Mouse (Mus musculus) myocyte (in vitro differentiated cells): ENCODE results near the gene Rapgef2. TPM values are rescaled to one million over a fixed set of nuclear protein-coding genes. Genes with fewer than 3 reads are reported as not detected.

Experiments used
- H3K27me3 ChIP-seq: one replicate; pipeline ENCODE4 v1.6.1; 2011; ENCODE audit not compliant: control insufficient read depth, insufficient read depth, insufficient read length
- H3K36me3 ChIP-seq: one replicate; pipeline ENCODE4 v1.6.1; 2011; ENCODE audit not compliant: control insufficient read depth, insufficient read depth
- H3K4me2 ChIP-seq: one replicate; pipeline ENCODE4 v1.6.1; 2011; ENCODE audit warnings: low read depth, control low read depth
- H3K4me3 ChIP-seq: one replicate; pipeline ENCODE4 v1.5.1; 2011; ENCODE audit warnings: mild to moderate bottlenecking, control low read depth, moderate library complexity
- H3K79me2 ChIP-seq: one replicate; pipeline ENCODE4 v1.6.1; 2011; ENCODE audit not compliant: control insufficient read depth, insufficient read depth
- H3ac ChIP-seq: one replicate; pipeline ENCODE4 v1.6.1; 2011; ENCODE audit not compliant: control insufficient read depth, insufficient read length
- CEBPB ChIP-seq: IDR thresholded peaks from 2 replicates; pipeline ENCODE4 v1.6.1; 2011; ENCODE audit warnings: mild to moderate bottlenecking, moderate library complexity; ENCODE audit not compliant: poor library complexity, insufficient read depth, severe bottlenecking
- E2F4 ChIP-seq: IDR thresholded peaks from one replicate; pipeline ENCODE4 v1.6.1; 2011; ENCODE audit warnings: mild to moderate bottlenecking, control low read depth, moderate library complexity; ENCODE audit not compliant: insufficient read depth
- MAX ChIP-seq: IDR thresholded peaks from one replicate; pipeline ENCODE4 v1.6.1; 2011; ENCODE audit warnings: low read depth, mild to moderate bottlenecking, control low read depth
- MYOD1 ChIP-seq, 3 experiments: IDR thresholded peaks; one replicate each; pipeline ENCODE4 v1.6.1; 2011; ENCODE audit warnings: control low read depth in 2 of 3, low read depth in 2 of 3, mild to moderate bottlenecking in 2 of 3, moderate library complexity in 1 of 3; ENCODE audit not compliant: insufficient read length in 2 of 3, control insufficient read depth in 1 of 3
- MYOG ChIP-seq, 3 experiments: IDR thresholded peaks; one replicate each; pipeline ENCODE4 v1.6.1; 2011; ENCODE audit warnings: control low read depth in 2 of 3, low read depth in 2 of 3, mild to moderate bottlenecking in 2 of 3; ENCODE audit not compliant: insufficient read length in 2 of 3, control insufficient read depth in 1 of 3, insufficient read depth in 1 of 3
- POLR2A ChIP-seq: IDR thresholded peaks from one replicate; pipeline ENCODE4 v1.6.1; 2011; ENCODE audit warnings: low read depth, mild to moderate bottlenecking, control low read depth, moderate library complexity; ENCODE audit not compliant: insufficient read length
- POLR2AphosphoS2 ChIP-seq: IDR thresholded peaks from one replicate; pipeline ENCODE4 v1.6.1; 2011; ENCODE audit warnings: low read depth, control low read depth; ENCODE audit not compliant: insufficient read length
- REST ChIP-seq: IDR thresholded peaks from one replicate; pipeline ENCODE4 v1.6.1; 2011; ENCODE audit warnings: mild to moderate bottlenecking, control low read depth, moderate library complexity; ENCODE audit not compliant: insufficient read depth, insufficient read length
- SRF ChIP-seq: IDR thresholded peaks from one replicate; pipeline ENCODE4 v1.6.1; 2011; ENCODE audit warnings: low read depth; ENCODE audit not compliant: control insufficient read depth, insufficient read length
- TCF12 ChIP-seq: IDR thresholded peaks from one replicate; pipeline ENCODE4 v1.6.1; 2011; ENCODE audit warnings: mild to moderate bottlenecking, control low read depth; ENCODE audit not compliant: poor library complexity, insufficient read depth, severe bottlenecking
- TCF3 ChIP-seq: IDR thresholded peaks from one replicate; pipeline ENCODE4 v1.6.1; 2011; ENCODE audit warnings: low read depth, control low read depth; ENCODE audit not compliant: insufficient read length
- USF1 ChIP-seq: IDR thresholded peaks from one replicate; pipeline ENCODE4 v1.6.1; 2011; ENCODE audit warnings: low read depth, mild to moderate bottlenecking, control low read depth, moderate library complexity
- polyA plus RNA-seq: library from polyadenylated mRNA; unstranded; fragments of >200 nt; fragmentation: generic; extraction: Trizol; gene quantifications from one replicate; pipeline ENCODE4 v1.2.1, GENCODE M21; 2012; ENCODE audit warnings: missing spikeins

Rapgef2 gene
- polyA plus RNA-seq, 1 experiment = 5.8 TPM

GRCm38 (mm10) chr3:79261816-79262316, 24.5 kb downstream of the Rapgef2 start:
- H3K4me2 ChIP-seq = peak overlapping the region; percentile 30
- TF ChIP-seq MYOD1 (IDR thresholded peaks at IDR 0.05; ENCODE audit: control insufficient read depth in 1 of 3, insufficient read length in 2 of 3, low read depth in 2 of 3) = no peak
- TF ChIP-seq USF1 = no peak
- TF ChIP-seq MYOG (IDR thresholded peaks at IDR 0.05; ENCODE audit: control insufficient read depth in 1 of 3, insufficient read depth in 1 of 3, insufficient read length in 2 of 3, low read depth in 2 of 3) = no peak
- no peak for TF ChIP-seq REST
- TF ChIP-seq TCF3 = no peak
- TF ChIP-seq POLR2A = no peak
- TF ChIP-seq POLR2AphosphoS2 = no peak
- peaks cover 88% of the 10 kb centered on the region for H3K79me2 ChIP-seq
- H3K4me3 ChIP-seq = no peak overlapping the region
- H3K36me3 ChIP-seq = peaks cover 1% of the 10 kb centered on the region
- H3K27me3 ChIP-seq = no peaks in the 10 kb centered on the region
- no peak overlapping the region for H3ac ChIP-seq

- no peaks in the 10 kb centered on the region for H3K27me3 ChIP-seq
- H3ac ChIP-seq = no peak overlapping the region
- no peak overlapping the region for H3K4me2 ChIP-seq
- H3K36me3 ChIP-seq = no peaks in the 10 kb centered on the region
- H3K79me2 ChIP-seq = peaks cover 77% of the 10 kb centered on the region
- H3K4me3 ChIP-seq = no peak overlapping the region
- TF ChIP-seq E2F4 (no peak), REST (no peak), POLR2A (no peak), SRF (no peak)
These were observed 32.3 kb downstream of the Rapgef2 start for GRCm38 (mm10) chr3:79254023-79254422.

GRCm38 (mm10) chr3:79253416-79253815, 32.9 kb downstream of the Rapgef2 start:
- TF ChIP-seq CEBPB (no peak), TCF12 (no peak), MYOG (IDR thresholded peaks at IDR 0.05; ENCODE audit: control insufficient read depth in 1 of 3, insufficient read depth in 1 of 3, insufficient read length in 2 of 3, low read depth in 2 of 3) (no peak), SRF (no peak), POLR2A (no peak), MYOD1 (IDR thresholded peaks at IDR 0.05; ENCODE audit: control insufficient read depth in 1 of 3, insufficient read length in 2 of 3, low read depth in 2 of 3) (no peak), USF1 (no peak), REST (no peak), TCF3 (no peak), MAX (no peak), E2F4 (no peak), POLR2AphosphoS2 (no peak)
- Histone ChIP-seq H3K4me2 (peak overlapping the region; percentile 31), H3K27me3 (no peaks in the 10 kb centered on the region), H3K4me3 (no peak overlapping the region), H3ac (no peak overlapping the region), H3K79me2 (peaks cover 73% of the 10 kb centered on the region), H3K36me3 (no peaks in the 10 kb centered on the region)

- Histone ChIP-seq H3K4me2 (peak overlapping the region; percentile 31), H3K79me2 (peaks cover 69% of the 10 kb centered on the region), H3K36me3 (no peaks in the 10 kb centered on the region), H3K4me3 (no peak overlapping the region), H3ac (no peak overlapping the region), H3K27me3 (no peaks in the 10 kb centered on the region)
- TF ChIP-seq REST (no peak), MYOD1 (IDR thresholded peaks at IDR 0.05; ENCODE audit: control insufficient read depth in 1 of 3, insufficient read length in 2 of 3, low read depth in 2 of 3) (no peak), MYOG (IDR thresholded peaks at IDR 0.05; ENCODE audit: control insufficient read depth in 1 of 3, insufficient read depth in 1 of 3, insufficient read length in 2 of 3, low read depth in 2 of 3) (no peak), CEBPB (no peak), POLR2AphosphoS2 (no peak), TCF3 (no peak), POLR2A (no peak), E2F4 (no peak), MAX (no peak), USF1 (no peak)
These were observed 33.4 kb downstream of the Rapgef2 start for GRCm38 (mm10) chr3:79252921-79253394.

- Histone ChIP-seq H3K4me2 (peak overlapping the region; percentile 66), H3ac (no peak overlapping the region), H3K79me2 (peaks cover 69% of the 10 kb centered on the region), H3K4me3 (no peak overlapping the region), H3K36me3 (no peaks in the 10 kb centered on the region), H3K27me3 (no peaks in the 10 kb centered on the region)
- TF ChIP-seq REST (no peak), MYOD1 (IDR thresholded peaks at IDR 0.05; ENCODE audit: control insufficient read depth in 1 of 3, insufficient read length in 2 of 3, low read depth in 2 of 3) (peak; percentile 55 to 84 (median 65)), E2F4 (no peak), TCF3 (no peak), SRF (no peak), POLR2A (no peak), CEBPB (peak; percentile 74), TCF12 (peak; percentile 91), MYOG (IDR thresholded peaks at IDR 0.05; ENCODE audit: control insufficient read depth in 1 of 3, insufficient read depth in 1 of 3, insufficient read length in 2 of 3, low read depth in 2 of 3) (peak in 1 of 3 experiments; percentile 59)
These were observed 36.4 kb downstream of the Rapgef2 start for GRCm38 (mm10) chr3:79249955-79250354.
